In the genomic region with DNA sequence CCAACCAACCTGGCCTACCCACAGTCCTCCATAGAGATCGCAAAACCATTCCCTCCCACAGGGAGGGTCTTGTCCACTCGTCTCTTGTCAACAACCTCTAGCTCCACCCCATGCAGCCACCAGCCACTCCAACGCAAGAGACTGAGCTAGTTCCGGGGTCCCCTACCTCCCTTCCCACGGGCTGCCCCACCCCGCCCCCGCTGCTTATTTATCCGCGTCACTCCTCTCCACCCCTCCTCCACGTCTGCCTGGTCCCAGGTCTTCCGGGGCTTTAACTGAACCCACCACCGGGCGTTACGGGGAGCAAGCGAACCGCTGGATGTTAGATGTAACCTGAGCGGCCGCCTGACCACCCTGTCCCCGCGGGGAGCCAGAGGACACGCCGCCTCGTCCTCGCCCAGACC, we compare ENCODE assay signal across 8 mouse cellular contexts. TPM values are rescaled to one million over a fixed set of nuclear protein-coding genes. Genes with fewer than 3 reads are reported as not detected.
DNase-seq lines count a peak whose midpoint lies in the region; ATAC-seq and TF ChIP-seq lines count a peak whose summit lies in the region.

No protein-coding gene starts in this region.

- ATAC-seq in kidney, embryonic 14.5 days (ENCODE audit: low FRiP score, low TSS enrichment), result peak; percentile 95
- peak; percentile 81 for ATAC-seq in monocyte, adult 5-6 weeks (replicated peaks; ENCODE audit: insufficient number of reproducible peaks, low FRiP score, low TSS enrichment, poor library complexity, severe bottlenecking)

- DNase-seq in CD4-positive helper T cell, adult 2 months (ENCODE audit: low read depth, low spot score), result peak; percentile 94
- DNase-seq in brain, adult 2 months (ENCODE audit: low read depth, low spot score), result peak; percentile 99
- peak; percentile 99 for DNase-seq in heart, embryonic 10.5 days (ENCODE audit: low spot score)
- peak; percentile 89 for DNase-seq in liver, adult 2 months (ENCODE audit: extremely low read depth, low read depth, low spot score)
- DNase-seq in spleen, postnatal 36 days (ENCODE audit: low spot score in 2 of 2), result peak; percentile 92

- TF ChIP-seq CTCF in embryonic fibroblast, embryonic 13.5 days (IDR thresholded peaks at IDR 0.05; ENCODE audit: borderline replicate concordance, insufficient read depth, low read length), result no peak
- TF ChIP-seq CTCF in liver, adult 2 months (IDR thresholded peaks at IDR 0.05; ENCODE audit: low read depth, low read length), result no peak

- peaks cover 36% of the 10 kb centered on the region for H3K36me3 ChIP-seq in heart, embryonic 10.5 days
- peaks cover 30% of the 10 kb centered on the region for H3K36me3 ChIP-seq in kidney, embryonic 14.5 days (ENCODE audit: control insufficient read depth, insufficient read depth, low read length)
- H3K36me3 ChIP-seq in liver, adult 2 months (ENCODE audit: control insufficient read depth, insufficient read depth, low read length), result peaks cover 30% of the 10 kb centered on the region

- peak overlapping the region; percentile 75 for H3K4me2 ChIP-seq in kidney, embryonic 14.5 days (replicated peaks; ENCODE audit: low read depth, low read length)

- WGBS in heart, embryonic 10.5 days, result under 1% methylated on average over 24 of the region's 24 CpGs
- WGBS in kidney, embryonic 14.5 days, result under 1% methylated on average over 24 of the region's 24 CpGs
- 1% methylated on average over 24 of the region's 24 CpGs for WGBS in liver, adult 2 months

- H3K27me3 ChIP-seq in heart, embryonic 10.5 days (ENCODE audit: insufficient read depth, poor library complexity, severe bottlenecking), result no peaks in the 10 kb centered on the region
- no peaks in the 10 kb centered on the region for H3K27me3 ChIP-seq in kidney, embryonic 14.5 days (ENCODE audit: control insufficient read depth, insufficient read depth, low read length)
- no peaks in the 10 kb centered on the region for H3K27me3 ChIP-seq in liver, adult 2 months (ENCODE audit: control insufficient read depth, insufficient read depth, low read length)

- H3K9ac ChIP-seq in kidney, embryonic 14.5 days (ENCODE audit: low read depth, low read length), result peak overlapping the region; percentile 94
- H3K9ac ChIP-seq in liver, adult 2 months (ENCODE audit: low read depth, low read length), result peak overlapping the region; percentile 97

- peaks cover 18% of the 10 kb centered on the region for H3K4me1 ChIP-seq in embryonic fibroblast, embryonic 13.5 days (ENCODE audit: control insufficient read depth, insufficient read depth, low read length)
- H3K4me1 ChIP-seq in heart, embryonic 10.5 days, result peaks cover 27% of the 10 kb centered on the region
- no peaks in the 10 kb centered on the region; the same call in 1 of the 2 replicates for H3K4me1 ChIP-seq in kidney, embryonic 14.5 days (ENCODE audit: control insufficient read depth, insufficient read depth, low read length)
- H3K4me1 ChIP-seq in liver, adult 2 months (ENCODE audit: control insufficient read depth, insufficient read depth, low read length), result peaks cover 49% of the 10 kb centered on the region

- peak overlapping the region; percentile 80 for H3K27ac ChIP-seq in embryonic fibroblast, embryonic 13.5 days (ENCODE audit: insufficient read depth, low read length)
- peak overlapping the region; percentile 99 for H3K27ac ChIP-seq in heart, embryonic 10.5 days
- H3K27ac ChIP-seq in kidney, embryonic 14.5 days (ENCODE audit: low read depth, low read length), result peak overlapping the region; percentile 98
- H3K27ac ChIP-seq in liver, adult 2 months (replicated peaks; ENCODE audit: insufficient read depth, low read depth, low read length), result peak overlapping the region; percentile 96

- peak; percentile 32; the same call in 1 of the 2 replicates for TF ChIP-seq POLR2A in embryonic fibroblast, embryonic 13.5 days (IDR thresholded peaks at IDR 0.05; ENCODE audit: low read depth, low read length)
- no peak for TF ChIP-seq POLR2A in liver, adult 2 months (IDR thresholded peaks at IDR 0.05; ENCODE audit: extremely low read depth, insufficient read depth, low read length)

- peak overlapping the region; percentile 85 for H3K4me3 ChIP-seq in embryonic fibroblast, embryonic 13.5 days (ENCODE audit: insufficient read depth, low read length)
- peak overlapping the region; percentile 96 for H3K4me3 ChIP-seq in heart, embryonic 10.5 days
- peak overlapping the region; percentile 96 for H3K4me3 ChIP-seq in kidney, embryonic 14.5 days (ENCODE audit: low read length)
- peak overlapping the region; percentile 92 for H3K4me3 ChIP-seq in liver, adult 2 months (ENCODE audit: insufficient read depth, low read depth, low read length)

- peaks cover 14% of the 10 kb centered on the region; the same call in 1 of the 2 replicates for H3K79me2 ChIP-seq in liver, adult 2 months (ENCODE audit: control insufficient read depth, insufficient read depth, low read length)

- H3K9me3 ChIP-seq in heart, embryonic 10.5 days, result no peaks in the 10 kb centered on the region
- no peaks in the 10 kb centered on the region for H3K9me3 ChIP-seq in kidney, embryonic 14.5 days (ENCODE audit: control insufficient read depth, low read length)

RNA-seq across cellular contexts. Expression of gene Sqstm1, which starts 0.5 kb away (rescaled TPM):
- polyA plus RNA-seq in embryonic fibroblast, embryonic 13.5 days (2011; ENCODE audit: insufficient read length, low read depth, missing spikeins), result 332 and 376 TPM in 2 replicates
- polyA plus RNA-seq in heart, embryonic 10.5 days (2016; fragmentation: Nextera tagmentation; extraction: Ambion mirVana), result 193 TPM in 2 replicates
- polyA plus RNA-seq in kidney, embryonic 14.5 days (2014; fragmentation: Nextera tagmentation; extraction: Ambion mirVana), result 128 and 197 TPM in 2 replicates
- 252 and 333 TPM in 2 replicates for total RNA-seq in liver, adult 2 months (2014; rRNA removed)
- polyA plus RNA-seq in liver, adult 2 months (2012; rRNA removed), result 254 and 299 TPM in 2 replicates
- 878 to 1,339 TPM (median 1,041 TPM) in 3 replicates for total RNA-seq in monocyte, adult 5-6 weeks (2017)

RNA-seq across cellular contexts. Expression of gene Mgat4b, which starts 0.6 kb away (rescaled TPM):
- polyA plus RNA-seq in embryonic fibroblast, embryonic 13.5 days (2011; ENCODE audit: insufficient read length, low read depth, missing spikeins), result 35.1 and 41.8 TPM in 2 replicates
- 17.3 and 20.1 TPM in 2 replicates for polyA plus RNA-seq in heart, embryonic 10.5 days (2016; fragmentation: Nextera tagmentation; extraction: Ambion mirVana)
- 37.0 and 39.2 TPM in 2 replicates for polyA plus RNA-seq in kidney, embryonic 14.5 days (2014; fragmentation: Nextera tagmentation; extraction: Ambion mirVana)
- total RNA-seq in liver, adult 2 months (2014; rRNA removed), result 9.8 and 16.5 TPM in 2 replicates
- 26.3 and 28.8 TPM in 2 replicates for polyA plus RNA-seq in liver, adult 2 months (2012; rRNA removed)
- 4.9 to 20.2 TPM (median 13.9 TPM) in 3 replicates for total RNA-seq in monocyte, adult 5-6 weeks (2017)

RNA-seq across cellular contexts. Expression of gene Ltc4s, which starts 28.3 kb away (rescaled TPM):
- polyA plus RNA-seq in embryonic fibroblast, embryonic 13.5 days (2011; ENCODE audit: insufficient read length, low read depth, missing spikeins), result 0.83 TPM in 1 of 2 replicates, not detected in the other
- 0.42 and 0.60 TPM in 2 replicates for polyA plus RNA-seq in heart, embryonic 10.5 days (2016; fragmentation: Nextera tagmentation; extraction: Ambion mirVana)
- 1.6 and 1.9 TPM in 2 replicates for polyA plus RNA-seq in kidney, embryonic 14.5 days (2014; fragmentation: Nextera tagmentation; extraction: Ambion mirVana)
- total RNA-seq in liver, adult 2 months (2014; rRNA removed), result 0.27 and 0.28 TPM in 2 replicates
- 2.1 and 3.2 TPM in 2 replicates for polyA plus RNA-seq in liver, adult 2 months (2012; rRNA removed)
- total RNA-seq in monocyte, adult 5-6 weeks (2017), result not detected in 3 replicates

RNA-seq across cellular contexts. Expression of gene Mrnip, which starts 35.9 kb away (rescaled TPM):
- polyA plus RNA-seq in embryonic fibroblast, embryonic 13.5 days (2011; ENCODE audit: insufficient read length, low read depth, missing spikeins), result 2.9 and 3.7 TPM in 2 replicates
- 15.6 and 21.7 TPM in 2 replicates for polyA plus RNA-seq in heart, embryonic 10.5 days (2016; fragmentation: Nextera tagmentation; extraction: Ambion mirVana)
- polyA plus RNA-seq in kidney, embryonic 14.5 days (2014; fragmentation: Nextera tagmentation; extraction: Ambion mirVana), result 21.8 and 22.0 TPM in 2 replicates
- 8.5 and 9.3 TPM in 2 replicates for total RNA-seq in liver, adult 2 months (2014; rRNA removed)
- polyA plus RNA-seq in liver, adult 2 months (2012; rRNA removed), result 9.3 and 9.9 TPM in 2 replicates
- 2.0 to 4.1 TPM (median 3.3 TPM) in 3 replicates for total RNA-seq in monocyte, adult 5-6 weeks (2017)

Comparison
In these comparisons a context has a peak if more than half of its experiments do, and no peak if none do; other contexts are left out.
1. Peak in every context shown above with its lines: DNase-seq, ATAC-seq, H3K4me3 ChIP-seq and H3K27ac ChIP-seq.